Mouse (Mus musculus): Measurements from ENCODE around the gene Pnkp. TPM values are rescaled to one million over a fixed set of nuclear protein-coding genes. Genes with fewer than 3 reads are reported as not detected.

Gene Pnkp
- total and polyA plus RNA-seq, 2 experiments from 2014 or later = 29.8 to 30.5 TPM

GRCm38 (mm10) chr7:44905430-44905829, 48.5 kb downstream of the Pnkp start:
- 90% methylated on average over 20 of the region's 20 CpGs for WGBS
- Histone ChIP-seq H3K9me3 (ENCODE audit: low read length) (no peaks in the 10 kb centered on the region), H3K9ac (no peak overlapping the region), H3K4me1 (ENCODE audit: insufficient read depth) (no peaks in the 10 kb centered on the region), H3K27ac (ENCODE audit: low read depth, low read length) (no peak overlapping the region), H3K4me2 (ENCODE audit: low read depth) (no peak overlapping the region), H3K27me3 (ENCODE audit: insufficient read depth, low read length) (no peaks in the 10 kb centered on the region), H3K4me3 (ENCODE audit: low read depth, low read length) (no peak overlapping the region), H3K36me3 (ENCODE audit: insufficient read depth) (peaks cover 86% of the 10 kb centered on the region)
- TF ChIP-seq CTCF (IDR thresholded peaks at IDR 0.05; ENCODE audit: low read depth) = no peak
- ATAC-seq (no peak), DNase-seq (no peak)

GRCm38 (mm10) chr7:44908706-44909476, 52.0 kb downstream of the Pnkp start:
- WGBS = 90% methylated on average over 15 of the region's 15 CpGs
- DNase-seq = no peak
- H3K4me1 ChIP-seq (ENCODE audit: insufficient read depth) = no peaks in the 10 kb centered on the region
- H3K9ac ChIP-seq = no peak overlapping the region
- no peak overlapping the region for H3K4me3 ChIP-seq (ENCODE audit: low read depth, low read length)
- H3K9me3 ChIP-seq (ENCODE audit: low read length) = no peaks in the 10 kb centered on the region
- no peaks in the 10 kb centered on the region for H3K27me3 ChIP-seq (ENCODE audit: insufficient read depth, low read length)
- no peak overlapping the region for H3K27ac ChIP-seq (ENCODE audit: low read depth, low read length)
- H3K36me3 ChIP-seq (ENCODE audit: insufficient read depth) = peaks cover 89% of the 10 kb centered on the region
- no peak overlapping the region for H3K4me2 ChIP-seq (ENCODE audit: low read depth)
- no peak for TF ChIP-seq CTCF (IDR thresholded peaks at IDR 0.05; ENCODE audit: low read depth)
- ATAC-seq = no peak

MicroRNAs encoded within 50 kb of the gene (microRNA counts, 519-probe panel; counts per million panel counts)
- microRNA mmu-miR-707 = not detected

Small RNA genes lying within 50 kb of the gene (microRNA-seq; reads per million reads assigned to microRNA genes)
- 0 reads per million in 2 experiments for gene Mir707

Other genes with a start within 250 kb of the Pnkp start
- gene Myh14, start 186.3 kb upstream of the Pnkp start, total RNA-seq (2014; rRNA removed) = 4.5 and 11.9 TPM in 2 replicates
- 2.9 and 4.2 TPM in 2 replicates for gene Myh14, start 186.3 kb upstream of the Pnkp start, polyA plus RNA-seq (2015; fragmentation: Nextera tagmentation; extraction: Ambion mirVana)
- gene Izumo2, start 148.4 kb upstream of the Pnkp start, total RNA-seq (2014; rRNA removed) = not detected in 2 replicates
- not detected in 2 replicates for gene Izumo2, start 148.4 kb upstream of the Pnkp start, polyA plus RNA-seq (2015; fragmentation: Nextera tagmentation; extraction: Ambion mirVana)
- 18.7 and 19.6 TPM in 2 replicates for gene Vrk3, start 108.7 kb upstream of the Pnkp start, total RNA-seq (2014; rRNA removed)
- 27.1 and 31.1 TPM in 2 replicates for gene Vrk3, start 108.7 kb upstream of the Pnkp start, polyA plus RNA-seq (2015; fragmentation: Nextera tagmentation; extraction: Ambion mirVana)
- 0.85 and 2.0 TPM in 2 replicates for gene Zfp473, start 106.1 kb upstream of the Pnkp start, total RNA-seq (2014; rRNA removed)
- 0.41 and 0.74 TPM in 2 replicates for gene Zfp473, start 106.1 kb upstream of the Pnkp start, polyA plus RNA-seq (2015; fragmentation: Nextera tagmentation; extraction: Ambion mirVana)
- 58.0 and 68.7 TPM in 2 replicates for gene Nup62, start 41.1 kb upstream of the Pnkp start, total RNA-seq (2014; rRNA removed)
- 50.5 and 57.0 TPM in 2 replicates for gene Nup62, start 41.1 kb upstream of the Pnkp start, polyA plus RNA-seq (2015; fragmentation: Nextera tagmentation; extraction: Ambion mirVana)
- gene Il4i1, start 40.8 kb upstream of the Pnkp start, total RNA-seq (2014; rRNA removed) = 0.15 and 1.3 TPM in 2 replicates
- 0.21 and 0.34 TPM in 2 replicates for gene Il4i1, start 40.8 kb upstream of the Pnkp start, polyA plus RNA-seq (2015; fragmentation: Nextera tagmentation; extraction: Ambion mirVana)
- gene Atf5, start 40.5 kb upstream of the Pnkp start, total RNA-seq (2014; rRNA removed) = 10.1 and 15.9 TPM in 2 replicates
- 3.9 and 4.7 TPM in 2 replicates for gene Atf5, start 40.5 kb upstream of the Pnkp start, polyA plus RNA-seq (2015; fragmentation: Nextera tagmentation; extraction: Ambion mirVana)
- gene Akt1s1, start 8.1 kb upstream of the Pnkp start, total RNA-seq (2014; rRNA removed) = 89.9 and 109 TPM in 2 replicates
- gene Akt1s1, start 8.1 kb upstream of the Pnkp start, polyA plus RNA-seq (2015; fragmentation: Nextera tagmentation; extraction: Ambion mirVana) = 105 and 112 TPM in 2 replicates
- gene Tbc1d17, start 8.1 kb upstream of the Pnkp start, total RNA-seq (2014; rRNA removed) = 71.9 and 378 TPM in 2 replicates
- gene Tbc1d17, start 8.1 kb upstream of the Pnkp start, polyA plus RNA-seq (2015; fragmentation: Nextera tagmentation; extraction: Ambion mirVana) = 87.8 and 115 TPM in 2 replicates
- 404 and 498 TPM in 2 replicates for gene Ptov1, start 12.6 kb downstream of the Pnkp start, total RNA-seq (2014; rRNA removed)
- 495 and 513 TPM in 2 replicates for gene Ptov1, start 12.6 kb downstream of the Pnkp start, polyA plus RNA-seq (2015; fragmentation: Nextera tagmentation; extraction: Ambion mirVana)
- 113 and 148 TPM in 2 replicates for gene Med25, start 35.6 kb downstream of the Pnkp start, total RNA-seq (2014; rRNA removed)
- 142 and 151 TPM in 2 replicates for gene Med25, start 35.6 kb downstream of the Pnkp start, polyA plus RNA-seq (2015; fragmentation: Nextera tagmentation; extraction: Ambion mirVana)
- 17.0 and 22.3 TPM in 2 replicates for gene Fuz, start 38.9 kb downstream of the Pnkp start, total RNA-seq (2014; rRNA removed)
- 13.8 and 16.6 TPM in 2 replicates for gene Fuz, start 38.9 kb downstream of the Pnkp start, polyA plus RNA-seq (2015; fragmentation: Nextera tagmentation; extraction: Ambion mirVana)
- 140 and 175 TPM in 2 replicates for gene Ap2a1, start 72.4 kb downstream of the Pnkp start, total RNA-seq (2014; rRNA removed)
- gene Ap2a1, start 72.4 kb downstream of the Pnkp start, polyA plus RNA-seq (2015; fragmentation: Nextera tagmentation; extraction: Ambion mirVana) = 101 and 113 TPM in 2 replicates
- gene Tsks, start 86.1 kb downstream of the Pnkp start, total RNA-seq (2014; rRNA removed) = not detected in 2 replicates
- gene Tsks, start 86.1 kb downstream of the Pnkp start, polyA plus RNA-seq (2015; fragmentation: Nextera tagmentation; extraction: Ambion mirVana) = 0.18 TPM in 1 of 2 replicates, not detected in the other
- gene Cpt1c, start 117.7 kb downstream of the Pnkp start, total RNA-seq (2014; rRNA removed) = 71.9 and 73.1 TPM in 2 replicates
- 34.3 and 49.6 TPM in 2 replicates for gene Cpt1c, start 117.7 kb downstream of the Pnkp start, polyA plus RNA-seq (2015; fragmentation: Nextera tagmentation; extraction: Ambion mirVana)
- gene Prmt1, start 129.4 kb downstream of the Pnkp start, total RNA-seq (2014; rRNA removed) = 208 and 220 TPM in 2 replicates
- 598 and 639 TPM in 2 replicates for gene Prmt1, start 129.4 kb downstream of the Pnkp start, polyA plus RNA-seq (2015; fragmentation: Nextera tagmentation; extraction: Ambion mirVana)
- gene Irf3, start 140.5 kb downstream of the Pnkp start, total RNA-seq (2014; rRNA removed) = 39.3 and 39.7 TPM in 2 replicates
- 23.1 and 24.0 TPM in 2 replicates for gene Irf3, start 140.5 kb downstream of the Pnkp start, polyA plus RNA-seq (2015; fragmentation: Nextera tagmentation; extraction: Ambion mirVana)
- 7.5 and 7.9 TPM in 2 replicates for gene Bcl2l12, start 141.6 kb downstream of the Pnkp start, total RNA-seq (2014; rRNA removed)
- 7.8 and 8.5 TPM in 2 replicates for gene Bcl2l12, start 141.6 kb downstream of the Pnkp start, polyA plus RNA-seq (2015; fragmentation: Nextera tagmentation; extraction: Ambion mirVana)
- gene Scaf1, start 159.2 kb downstream of the Pnkp start, total RNA-seq (2014; rRNA removed) = 58.7 and 72.5 TPM in 2 replicates
- 43.4 and 50.0 TPM in 2 replicates for gene Scaf1, start 159.2 kb downstream of the Pnkp start, polyA plus RNA-seq (2015; fragmentation: Nextera tagmentation; extraction: Ambion mirVana)
- gene Rras, start 160.8 kb downstream of the Pnkp start, total RNA-seq (2014; rRNA removed) = 2.9 and 4.2 TPM in 2 replicates
- 10.6 and 13.1 TPM in 2 replicates for gene Rras, start 160.8 kb downstream of the Pnkp start, polyA plus RNA-seq (2015; fragmentation: Nextera tagmentation; extraction: Ambion mirVana)
- 12.6 and 14.0 TPM in 2 replicates for gene Prr12, start 195.7 kb downstream of the Pnkp start, total RNA-seq (2014; rRNA removed)
- 4.9 and 8.2 TPM in 2 replicates for gene Prr12, start 195.7 kb downstream of the Pnkp start, polyA plus RNA-seq (2015; fragmentation: Nextera tagmentation; extraction: Ambion mirVana)
- gene Nosip, start 205.3 kb downstream of the Pnkp start, total RNA-seq (2014; rRNA removed) = 75.2 and 76.4 TPM in 2 replicates
- gene Nosip, start 205.3 kb downstream of the Pnkp start, polyA plus RNA-seq (2015; fragmentation: Nextera tagmentation; extraction: Ambion mirVana) = 74.3 and 75.2 TPM in 2 replicates
- gene Prrg2, start 205.5 kb downstream of the Pnkp start, total RNA-seq (2014; rRNA removed) = 6.3 and 15.9 TPM in 2 replicates
- gene Prrg2, start 205.5 kb downstream of the Pnkp start, polyA plus RNA-seq (2015; fragmentation: Nextera tagmentation; extraction: Ambion mirVana) = 14.9 and 15.1 TPM in 2 replicates
- 29.7 and 43.8 TPM in 2 replicates for gene Rcn3, start 235.1 kb downstream of the Pnkp start, total RNA-seq (2014; rRNA removed)
- 32.6 and 36.4 TPM in 2 replicates for gene Rcn3, start 235.1 kb downstream of the Pnkp start, polyA plus RNA-seq (2015; fragmentation: Nextera tagmentation; extraction: Ambion mirVana)
- gene Fcgrt, start 246.7 kb downstream of the Pnkp start, total RNA-seq (2014; rRNA removed) = 24.9 and 29.4 TPM in 2 replicates
- 35.1 and 44.7 TPM in 2 replicates for gene Fcgrt, start 246.7 kb downstream of the Pnkp start, polyA plus RNA-seq (2015; fragmentation: Nextera tagmentation; extraction: Ambion mirVana)

All from forebrain, postnatal 0 days (tissue).